Mouse (Mus musculus) liver, embryonic 11.5 days (tissue): ENCODE results near the gene Castor1. TPM values are rescaled to one million over a fixed set of nuclear protein-coding genes. Genes with fewer than 3 reads are reported as not detected.
"Not testable (repeated sequence)": the region's sequence is repeated elsewhere in the genome, so short reads cannot be mapped to it uniquely, and the experiment has no call there.

ENCODE experiments used
- ATAC-seq: fragments of 200-750 bp; cut with Nextera tagmentation; replicated peaks from 2 replicates; pipeline ENCODE4 v1.8.0; 2017; ENCODE audit warnings: moderate number of reproducible peaks, mild to moderate bottlenecking, moderate TSS enrichment, moderate library complexity; ENCODE audit not compliant: low FRiP score
- DNase-seq: peaks from one replicate; pipeline ENCODE4 v3.0.0-alpha.2; 2017; ENCODE audit warnings: low spot score
- H3K27ac ChIP-seq: fragments of 300-500 bp; sonication (generic); 2 replicates; pipeline ENCODE4 v1.5.1; 2014; ENCODE audit warnings: mild to moderate bottlenecking, low read depth, low read length, control low read depth
- H3K27me3 ChIP-seq: fragments of 300-500 bp; sonication (generic); replicated peaks from 2 replicates; pipeline ENCODE4 v1.6.1; 2014; ENCODE audit warnings: low read length, mixed read lengths; ENCODE audit not compliant: control insufficient read depth, insufficient read depth
- H3K36me3 ChIP-seq: fragments of 300-500 bp; sonication (generic); 2 replicates; pipeline ENCODE4 v1.6.1; 2014; ENCODE audit warnings: mild to moderate bottlenecking, low read length, moderate library complexity, mixed read lengths; ENCODE audit not compliant: control insufficient read depth, insufficient read depth
- H3K4me1 ChIP-seq: fragments of 300-500 bp; sonication (generic); replicated peaks from 2 replicates; pipeline ENCODE4 v1.6.1; 2014; ENCODE audit warnings: low read length, mixed read lengths; ENCODE audit not compliant: control insufficient read depth, insufficient read depth
- H3K4me2 ChIP-seq: fragments of 300-500 bp; sonication (generic); 2 replicates; pipeline ENCODE4 v1.6.1; 2014; ENCODE audit warnings: mild to moderate bottlenecking, control low read depth, moderate library complexity
- H3K4me3 ChIP-seq: fragments of 300-500 bp; sonication (generic); 2 replicates; pipeline ENCODE4 v1.5.1; 2014; ENCODE audit warnings: low read depth, low read length, control low read depth
- H3K9ac ChIP-seq: fragments of 300-500 bp; sonication (generic); 2 replicates; pipeline ENCODE4 v1.6.1; 2014; ENCODE audit warnings: low read depth, low read length, control low read depth
- H3K9me3 ChIP-seq: fragments of 300-500 bp; sonication (generic); 2 replicates; pipeline ENCODE4 v1.6.1; 2016; ENCODE audit warnings: low read length, inconsistent platforms, mixed read lengths; ENCODE audit not compliant: control insufficient read depth
- WGBS: fragments of 180-500 bp; shearing (Covaris S2); extraction: QIAGEN DNeasy Blood & Tissue Kit; methylation state at CpG from one replicate; pipeline ENCODE4 v1.1.7; 2014; 5-methylcytosine and 5-hydroxymethylcytosine counted together
- polyA plus RNA-seq: library from polyadenylated mRNA; unstranded; fragments of >200 nt; fragmentation: Nextera tagmentation; extraction: Ambion mirVana; gene quantifications from 2 replicates; pipeline ENCODE4 v1.2.1, GENCODE M21; 2014

The Castor1 gene
- polyA plus RNA-seq, result 2.0 and 2.4 TPM in 2 replicates

GRCm38 (mm10) chr11:4217914-4218629 is at the start of gene Castor1:
Castor1 (plus strand) TSS chr11:4218225.
- Histone ChIP-seq H3K9ac (peak within 1 kb of the TSS; percentile 64), H3K4me1 (peaks cover 19% of the 10 kb centered on the region), H3K27ac (0 out of 2 replicates have a peak within 1 kb of the TSS, but pooled peaks have one; percentile 28), H3K27me3 (peaks cover 5% of the 10 kb centered on the region; the same call in 1 of the 2 replicates), H3K4me3 (peak within 1 kb of the TSS; percentile 54), H3K9me3 (no peaks in the 10 kb centered on the region), H3K4me2 (peak within 1 kb of the TSS; percentile 95), H3K36me3 (peaks cover 2% of the 10 kb centered on the region; the same call in 1 of the 2 replicates)
- peak; percentile 93 for ATAC-seq
- 1% methylated on average over 56 of the region's 56 CpGs for WGBS
- DNase-seq, result peak; percentile 87

DNA sequence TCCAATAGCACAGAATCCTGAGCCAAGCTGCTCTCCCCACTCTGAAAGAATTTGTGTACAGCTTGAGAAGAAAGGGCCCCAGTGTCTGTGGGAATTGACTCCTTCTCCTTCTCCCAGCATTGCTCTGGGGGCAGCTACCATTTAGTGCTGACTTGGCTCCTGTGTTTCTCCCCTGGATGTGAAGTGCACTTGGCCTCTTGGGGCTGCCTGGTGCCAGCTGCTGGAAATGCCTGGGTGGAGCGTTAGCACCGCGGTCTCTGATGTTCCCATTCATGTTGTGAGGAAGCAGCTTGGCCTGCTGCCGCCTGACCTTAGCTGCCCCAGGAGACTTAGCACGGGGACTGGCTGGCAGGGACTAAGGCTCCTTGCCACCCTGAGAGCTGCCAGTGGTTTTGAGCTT is 43.4 kb upstream of the Castor1 start:
- Histone ChIP-seq H3K9me3 (no peaks in the 10 kb centered on the region), H3K9ac (no peak overlapping the region), H3K27me3 (no peaks in the 10 kb centered on the region), H3K27ac (no peak overlapping the region), H3K4me2 (no peak overlapping the region), H3K4me1 (no peaks in the 10 kb centered on the region), H3K36me3 (peaks cover 91% of the 10 kb centered on the region), H3K4me3 (no peak overlapping the region)
- 94% methylated on average over 5 of the region's 5 CpGs for WGBS
- DNase-seq (no peak), ATAC-seq (no peak)

- 84% methylated on average over 4 of the region's 4 CpGs for WGBS
- Histone ChIP-seq H3K4me3 (no peak overlapping the region), H3K36me3 (peaks cover 89% of the 10 kb centered on the region), H3K4me1 (no peaks in the 10 kb centered on the region), H3K9ac (no peak overlapping the region), H3K27me3 (no peaks in the 10 kb centered on the region), H3K4me2 (no peak overlapping the region), H3K27ac (no peak overlapping the region), H3K9me3 (no peaks in the 10 kb centered on the region)
- DNase-seq, result no peak
- no peak for ATAC-seq
These were observed 40.3 kb upstream of the Castor1 start for GRCm38 (mm10) chr11:4177716-4178115.

- peaks cover under 1% of the 10 kb centered on the region; the same call in 1 of the 2 replicates for H3K4me1 ChIP-seq
- H3K9me3 ChIP-seq, result no peaks in the 10 kb centered on the region
- ATAC-seq, result no peak
- H3K36me3 ChIP-seq, result peaks cover 49% of the 10 kb centered on the region
- H3K4me3 ChIP-seq, result no peak overlapping the region
- WGBS, result 48% methylated on average over 1 of the region's 1 CpGs
- H3K9ac ChIP-seq, result no peak overlapping the region
- H3K27me3 ChIP-seq, result no peaks in the 10 kb centered on the region
- no peak for DNase-seq
- H3K27ac ChIP-seq, result no peak overlapping the region
- H3K4me2 ChIP-seq, result no peak overlapping the region
These were observed 36.0 kb upstream of the Castor1 start for GRCm38 (mm10) chr11:4182061-4182460.

GRCm38 (mm10) chr11:4183511-4183910 is 34.5 kb upstream of the Castor1 start:
- H3K4me1 ChIP-seq, result peaks cover 10% of the 10 kb centered on the region
- peaks cover 34% of the 10 kb centered on the region for H3K36me3 ChIP-seq
- no peak overlapping the region for H3K27ac ChIP-seq
- no peaks in the 10 kb centered on the region for H3K27me3 ChIP-seq
- H3K4me3 ChIP-seq, result no peak overlapping the region
- H3K4me2 ChIP-seq, result no peak overlapping the region
- H3K9me3 ChIP-seq, result no peaks in the 10 kb centered on the region
- no peak overlapping the region for H3K9ac ChIP-seq
- DNase-seq, result no peak
- ATAC-seq, result no peak

DNA sequence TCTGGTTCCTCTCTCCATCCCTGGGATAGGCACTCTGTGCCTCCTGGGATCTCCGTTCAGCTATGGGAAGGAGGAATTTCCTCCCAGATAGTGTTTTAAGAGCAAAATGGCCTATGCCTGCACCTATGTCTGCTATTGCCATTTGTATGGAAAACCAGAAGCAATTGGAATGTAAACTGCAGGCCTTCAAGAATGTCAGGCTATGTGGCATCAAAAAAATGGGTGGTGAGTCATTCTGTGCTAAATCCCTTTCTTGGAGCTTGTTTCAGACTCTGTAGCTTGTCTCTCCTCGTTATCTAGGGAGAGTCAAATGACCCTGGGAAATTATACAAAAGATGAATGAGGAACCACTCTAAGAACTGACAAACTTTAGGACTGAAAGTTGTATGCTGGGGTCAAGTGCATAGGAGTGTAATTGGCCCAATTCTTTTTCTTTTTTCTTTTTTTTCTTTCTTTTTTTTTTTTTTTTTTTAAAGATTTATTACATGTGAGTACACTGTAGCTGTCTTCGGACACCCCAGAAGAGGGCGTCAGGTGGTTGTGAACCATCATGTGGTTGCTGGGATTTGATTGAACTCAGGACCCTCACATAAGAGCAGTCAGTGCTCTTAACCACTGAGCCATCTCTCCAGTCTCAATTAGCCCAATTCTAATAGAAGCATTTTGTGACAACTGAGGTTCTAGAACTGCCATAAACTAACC is 33.6 kb upstream of the Castor1 start:
- Histone ChIP-seq H3K4me1 (peaks cover 10% of the 10 kb centered on the region), H3K4me3 (no peak overlapping the region), H3K9me3 (no peaks in the 10 kb centered on the region), H3K27me3 (no peaks in the 10 kb centered on the region), H3K4me2 (no peak overlapping the region), H3K27ac (no peak overlapping the region), H3K36me3 (peaks cover 26% of the 10 kb centered on the region), H3K9ac (no peak overlapping the region)
- no peak for DNase-seq
- no peak for ATAC-seq
- WGBS, result 66% methylated on average over 4 of the region's 4 CpGs

GRCm38 (mm10) chr11:4185480-4185879 is 32.5 kb upstream of the Castor1 start:
- Histone ChIP-seq H3K36me3 (peaks cover 17% of the 10 kb centered on the region), H3K4me1 (peaks cover 10% of the 10 kb centered on the region)
- not testable (repeated sequence) for H3K27ac ChIP-seq, H3K27me3 ChIP-seq, ATAC-seq, H3K9ac ChIP-seq, H3K4me3 ChIP-seq, H3K9me3 ChIP-seq, H3K4me2 ChIP-seq, DNase-seq
- WGBS, result 85% methylated on average over 6 of the region's 6 CpGs

- Histone ChIP-seq H3K4me2 (peak within 1 kb of the TSS; percentile 96), H3K27me3 (no peaks in the 10 kb centered on the region), H3K9me3 (no peaks in the 10 kb centered on the region), H3K27ac (peak within 1 kb of the TSS; percentile 25; the same call in 1 of the 2 replicates), H3K9ac (peak within 1 kb of the TSS; percentile 91), H3K4me1 (peaks cover 12% of the 10 kb centered on the region), H3K4me3 (peak within 1 kb of the TSS; percentile 91), H3K36me3 (peaks cover 5% of the 10 kb centered on the region; the same call in 1 of the 2 replicates)
- peak; percentile 100 for ATAC-seq
- DNase-seq, result peak; percentile 96
- WGBS, result under 1% methylated on average over 71 of the region's 71 CpGs
These were observed 31.3 kb upstream of the Castor1 start, which contains the start of gene Tbc1d10a for GRCm38 (mm10) chr11:4186486-4187317. Tbc1d10a (plus strand) TSS chr11:4186789.
